Mouse (Mus musculus): Measurements from ENCODE around the gene Fam122a.

Gene Fam122a

DNA sequence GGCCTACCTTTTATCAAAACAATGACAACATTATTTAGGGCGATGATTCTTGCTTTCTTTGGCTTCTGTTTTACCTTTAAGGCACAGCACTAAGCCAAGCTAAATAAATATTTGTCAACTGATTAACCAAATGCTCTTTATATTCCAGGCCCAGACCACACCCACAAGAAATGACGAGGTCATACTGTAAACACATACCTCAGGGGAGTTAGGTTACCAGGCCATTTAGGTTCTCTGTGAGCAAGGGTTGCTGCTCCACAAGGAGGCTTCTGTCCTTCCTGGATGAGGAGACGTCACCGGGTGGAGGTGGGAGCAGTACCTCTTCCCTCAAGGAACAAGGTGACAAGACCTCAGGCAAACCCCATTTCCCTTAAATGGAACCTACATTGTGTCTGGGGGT, 49.9 kb downstream of the Fam122a start:
- DNase-seq: no peak

DNA sequence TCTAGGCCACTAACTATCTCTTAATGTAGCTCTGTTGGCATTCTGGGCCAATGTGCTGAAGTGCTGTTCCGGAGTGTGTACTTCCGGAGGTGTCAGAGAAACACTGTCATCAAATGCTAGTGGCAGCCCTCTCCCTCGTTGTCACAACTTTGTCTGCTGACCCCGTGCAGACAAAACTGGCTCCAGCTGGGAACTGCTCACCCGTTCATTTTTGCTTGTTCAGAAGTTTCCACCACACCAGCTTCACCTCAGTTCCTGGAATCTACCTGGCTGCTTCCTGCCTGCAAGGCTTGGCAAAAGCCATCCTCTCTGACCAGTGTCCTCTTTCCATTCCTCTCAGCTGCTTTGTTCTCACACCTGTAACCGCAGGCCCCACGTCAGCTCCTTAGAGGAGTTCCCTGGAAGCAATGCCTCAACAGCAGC, 50.4 kb downstream of the Fam122a start:
- no peak for DNase-seq
